Mouse (Mus musculus): Measurements from ENCODE around the gene Jade2.

Gene Jade2

GRCm38 (mm10) chr11:51857818-51858527 lies 520 bp upstream of the Jade2 start:
- in situ Hi-C loops (cut with MboI; ENCODE audit: unreplicated experiment in 2 of 2) = loop anchor here (5.0 kb wide), 2 partner anchors 79 to 109 kb away; partner anchors contain the start of gene Cdkn2aipnl (in 1 of the 2)

DNA sequence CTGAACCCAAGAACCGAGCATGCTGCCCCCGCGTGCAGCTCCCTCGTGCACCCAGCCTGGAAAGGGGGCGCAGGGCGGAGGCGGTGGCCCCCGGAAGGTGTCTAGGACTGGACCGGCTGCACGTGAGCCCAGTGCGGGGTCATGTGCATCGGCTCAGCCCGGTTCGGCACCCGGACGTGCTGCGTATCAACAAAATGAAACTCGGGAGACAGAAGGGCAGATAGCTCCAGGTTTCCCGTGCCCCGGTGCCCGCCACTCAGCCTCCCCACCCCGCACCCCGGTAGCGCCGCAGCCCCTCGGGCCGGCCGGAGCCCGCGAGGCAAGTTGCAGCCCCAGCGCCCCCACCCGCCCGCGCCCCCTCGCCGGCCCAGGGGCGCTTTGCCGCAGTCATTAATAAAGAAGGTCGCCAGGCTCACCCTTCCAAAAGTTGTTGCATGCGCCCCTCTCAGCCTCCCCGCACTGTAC lies 805 bp downstream of the Jade2 start:
- in situ Hi-C loops (cut with MboI; ENCODE audit: unreplicated experiment in 2 of 2) = loop anchor here (5.0 kb wide), 2 partner anchors 81 to 111 kb away; partner anchors contain the start of gene Cdkn2aipnl (in 1 of the 2)

- in situ Hi-C loops (cut with MboI; ENCODE audit: unreplicated experiment in 2 of 2) = loop anchor here (5.0 kb wide), 2 partner anchors 81 to 111 kb away; partner anchors contain the start of gene Cdkn2aipnl (in 1 of the 2)
Measured at GRCm38 (mm10) chr11:51855818-51856615, 1.4 kb downstream of the Jade2 start.

DNA sequence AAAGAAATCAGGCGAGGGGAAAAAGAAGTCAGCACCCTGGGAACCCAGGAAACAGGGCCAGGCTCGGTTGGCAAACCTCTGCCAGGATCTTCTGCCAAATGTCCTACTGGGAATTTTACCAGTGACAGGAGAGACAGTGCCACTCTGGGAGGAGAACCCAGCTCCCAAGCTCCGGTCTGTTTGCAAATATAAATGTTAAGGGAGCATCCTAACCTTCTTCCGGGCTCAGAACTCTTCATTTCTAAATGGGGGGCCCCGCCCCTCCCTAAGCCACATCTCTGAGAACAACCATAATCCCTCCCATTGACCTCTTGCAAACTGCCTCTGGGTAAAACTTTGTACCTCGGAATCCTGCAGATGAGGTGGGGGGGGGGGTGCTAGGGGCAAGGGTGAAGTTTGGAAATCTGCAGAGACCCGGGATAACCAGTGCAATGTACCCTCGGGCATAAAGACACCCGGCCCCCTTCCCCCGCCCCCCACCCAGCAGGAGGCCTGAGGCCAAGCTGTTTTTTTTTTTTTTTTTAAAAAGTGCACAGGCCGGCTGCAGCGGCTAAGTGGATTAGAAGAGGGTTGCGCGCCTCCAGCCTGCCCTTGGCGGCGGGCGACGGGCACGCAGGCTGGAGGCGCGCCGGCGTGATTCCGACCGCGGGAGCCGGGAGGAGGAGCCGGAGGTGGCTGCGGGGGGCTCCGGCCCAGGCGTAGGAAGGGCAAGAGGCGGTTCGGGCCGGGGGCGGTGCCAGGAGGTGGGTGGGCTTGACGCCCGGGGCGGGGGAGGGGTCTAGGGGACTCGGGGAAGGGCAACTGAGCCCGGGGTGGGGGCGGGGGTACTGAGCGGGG lies 2.3 kb downstream of the Jade2 start:
- in situ Hi-C loops (cut with MboI; ENCODE audit: unreplicated experiment in 2 of 2) = loop anchor here (5.0 kb wide), 3 partner anchors 38 to 112 kb away; partner anchors contain the start of gene Cdkn2aipnl (in 2 of the 2)

DNA sequence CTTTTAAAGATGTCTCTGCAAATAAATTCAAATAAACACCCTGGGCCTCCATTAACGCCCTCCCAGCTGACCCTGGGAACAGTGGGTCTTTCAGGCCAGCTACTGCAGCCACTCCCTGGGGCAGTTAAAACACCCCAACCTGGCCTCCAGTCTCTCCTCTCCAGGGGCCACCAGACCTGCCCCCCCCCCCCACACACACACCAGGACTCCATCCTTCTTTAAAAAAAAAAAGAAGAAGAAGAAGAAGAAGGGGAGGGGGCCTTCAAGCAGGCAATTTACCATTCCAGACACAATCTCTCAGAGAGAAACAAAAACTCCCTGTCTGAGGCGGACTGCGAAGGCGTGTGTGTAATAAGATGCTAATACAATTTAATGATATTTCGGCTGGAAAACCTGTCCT lies 4.9 kb downstream of the Jade2 start:
- in situ Hi-C loops (cut with MboI; ENCODE audit: unreplicated experiment in 2 of 2) = loop anchor here (5.0 kb wide), 2 partner anchors 35 to 115 kb away; partner anchors contain the start of gene Cdkn2aipnl (in 1 of the 2)

DNA sequence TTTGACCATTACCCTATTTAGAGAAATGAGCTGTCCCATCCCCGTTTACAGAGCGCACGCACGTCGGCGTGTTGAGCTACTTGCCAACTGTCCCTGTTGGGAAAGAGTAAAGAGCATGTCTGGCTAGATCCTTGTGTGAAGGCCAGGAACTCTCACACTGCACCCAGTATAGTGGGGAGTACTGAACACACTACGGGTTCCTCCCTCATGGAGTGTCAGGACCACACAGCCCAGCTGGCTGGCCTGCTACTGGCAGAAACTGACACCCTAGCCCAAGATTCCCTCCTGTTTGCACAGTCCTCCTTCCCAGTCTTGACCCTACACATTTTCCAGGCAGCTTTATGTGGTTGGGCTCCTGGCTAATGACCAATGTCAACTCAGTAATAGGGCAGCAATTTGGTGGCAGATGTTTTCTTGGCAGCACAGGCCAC lies 5.3 kb downstream of the Jade2 start:
- in situ Hi-C loops (cut with MboI; ENCODE audit: unreplicated experiment in 2 of 2) = loop anchor here (5.0 kb wide), 2 partner anchors 35 to 115 kb away; partner anchors contain the start of gene Cdkn2aipnl (in 1 of the 2)

DNA sequence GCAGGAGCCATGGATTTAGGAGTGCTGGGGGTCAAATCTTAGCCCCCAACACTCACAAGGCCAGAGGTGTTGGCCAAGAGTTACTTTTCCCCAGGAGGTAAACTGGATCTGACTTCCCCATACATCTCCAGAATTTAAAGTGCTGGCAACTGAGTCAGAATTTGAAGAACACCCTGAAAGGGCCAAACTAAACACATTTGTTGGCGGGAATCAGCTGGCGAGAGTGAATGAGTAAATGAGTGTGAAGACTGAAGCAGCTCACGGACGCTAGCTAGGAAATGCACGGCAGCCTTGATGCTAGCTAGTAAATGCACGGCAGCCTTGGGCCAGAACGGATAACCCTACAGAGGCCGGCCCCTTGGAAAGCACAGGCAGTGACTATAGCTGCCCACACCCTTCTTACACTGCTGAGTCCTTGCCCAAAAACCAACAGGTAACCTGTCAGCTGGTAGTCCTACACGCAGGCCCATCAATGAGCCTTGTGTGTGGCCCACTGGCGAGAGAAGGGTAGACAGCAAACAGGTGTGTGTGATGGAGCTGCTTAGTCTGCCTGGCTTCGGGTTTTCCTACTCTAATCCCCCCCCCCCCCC lies 6.6 kb downstream of the Jade2 start:
- in situ Hi-C loops (cut with MboI; ENCODE audit: unreplicated experiment in 2 of 2) = loop anchor here (5.0 kb wide), 2 partner anchors 34 to 116 kb away; partner anchors contain the start of gene Cdkn2aipnl (in 1 of the 2)

GRCm38 (mm10) chr11:51848324-51848723 lies 9.1 kb downstream of the Jade2 start:
- in situ Hi-C loops (cut with MboI; ENCODE audit: unreplicated experiment in 2 of 2) = no loop called here

DNA sequence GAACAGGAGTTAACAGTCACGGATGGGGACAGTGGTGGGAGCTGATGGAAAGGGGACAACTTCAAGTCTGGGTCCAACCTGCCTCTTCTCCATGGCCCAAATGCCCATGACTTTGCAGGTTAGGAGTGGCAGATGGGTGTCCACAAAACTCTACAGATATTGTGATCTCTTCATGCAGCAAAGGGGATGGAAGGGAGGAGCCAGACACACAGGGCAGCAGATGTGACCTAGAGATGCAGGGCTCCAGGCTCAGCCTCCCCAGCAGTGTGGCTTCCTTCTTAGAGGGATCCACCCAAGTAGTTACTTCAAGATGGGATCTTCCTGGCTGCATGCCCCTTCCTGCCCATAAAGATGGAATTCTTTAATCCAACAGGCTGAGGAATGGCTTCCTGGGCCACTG lies 9.6 kb downstream of the Jade2 start:
- in situ Hi-C loops (cut with MboI; ENCODE audit: unreplicated experiment in 2 of 2) = no loop called here

- in situ Hi-C loops (cut with MboI; ENCODE audit: unreplicated experiment in 2 of 2) = no loop called here
Measured at GRCm38 (mm10) chr11:51845981-51846883, 11.2 kb downstream of the Jade2 start.

DNA sequence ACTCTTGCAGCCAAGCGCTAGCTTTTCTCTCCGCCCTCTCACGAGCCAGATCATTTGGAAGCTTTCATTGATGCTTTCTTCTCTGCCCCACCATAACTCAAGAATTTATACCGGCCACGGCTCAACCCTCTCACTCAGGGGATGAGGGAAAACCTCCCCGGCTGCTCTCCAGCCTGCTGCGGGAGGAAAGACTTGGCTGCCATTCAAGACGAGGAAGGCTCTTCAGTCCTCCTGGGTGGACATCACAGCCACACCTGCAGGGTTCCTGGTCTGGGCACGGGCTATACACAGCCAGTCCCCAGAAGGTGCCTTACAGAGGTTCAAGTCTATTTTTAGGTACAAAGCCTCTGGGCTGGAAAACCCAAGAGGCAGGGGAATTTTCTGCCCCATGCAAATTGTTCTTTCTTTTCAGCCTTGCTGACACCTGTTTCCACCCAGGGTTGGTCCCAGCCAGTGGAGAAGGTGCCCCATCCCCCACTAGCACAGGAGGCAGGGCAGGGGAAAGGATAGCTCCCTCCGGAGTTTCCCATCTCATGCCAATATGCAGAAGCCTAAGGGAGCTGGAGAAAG lies 12.8 kb downstream of the Jade2 start:
- in situ Hi-C loops (cut with MboI; ENCODE audit: unreplicated experiment in 2 of 2) = no loop called here

- in situ Hi-C loops (cut with MboI; ENCODE audit: unreplicated experiment in 2 of 2) = no loop called here
Measured at GRCm38 (mm10) chr11:51843898-51844297, 13.6 kb downstream of the Jade2 start.

DNA sequence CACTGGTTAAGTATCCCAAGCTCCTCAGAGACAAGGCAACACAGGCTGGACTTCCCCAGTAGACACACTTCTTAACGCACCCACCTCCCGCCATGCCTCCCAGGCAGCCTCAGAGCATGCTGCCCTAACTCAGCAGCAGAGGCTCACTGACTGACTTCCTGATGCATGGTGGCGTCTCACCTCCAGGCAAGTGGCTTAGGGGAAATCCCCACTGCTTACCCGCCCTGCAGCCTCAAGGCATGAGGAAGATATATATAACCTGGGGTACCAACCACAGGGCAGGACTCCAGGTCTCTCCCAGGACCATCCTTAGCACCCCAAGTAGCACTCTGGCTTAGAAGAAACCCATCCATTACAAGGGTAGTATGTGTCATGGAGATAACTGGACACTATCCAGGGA lies 14.3 kb downstream of the Jade2 start:
- in situ Hi-C loops (cut with MboI; ENCODE audit: unreplicated experiment in 2 of 2) = no loop called here

DNA sequence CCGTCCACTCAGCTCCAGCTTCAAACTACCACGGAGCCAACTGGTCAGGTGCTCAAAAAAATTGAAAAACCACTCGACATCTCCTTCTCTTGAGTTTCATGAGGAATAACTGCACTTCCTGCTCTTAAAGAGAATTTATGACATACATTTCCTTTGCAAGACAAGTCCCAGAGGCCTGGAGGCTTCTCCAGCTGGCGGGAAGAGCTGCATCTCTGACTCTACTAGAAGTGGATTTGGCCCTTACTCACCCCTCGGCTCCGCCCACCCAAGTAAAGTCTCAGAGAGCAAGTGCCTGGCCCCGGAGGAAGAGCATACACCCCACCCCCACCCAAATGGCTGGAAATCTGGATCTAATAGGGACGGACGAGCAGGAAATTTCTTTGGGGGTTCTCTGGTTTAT lies 16.3 kb downstream of the Jade2 start:
- in situ Hi-C loops (cut with MboI; ENCODE audit: unreplicated experiment in 2 of 2) = no loop called here

- in situ Hi-C loops (cut with MboI; ENCODE audit: unreplicated experiment in 2 of 2) = no loop called here
Measured at GRCm38 (mm10) chr11:51840657-51841056, 16.8 kb downstream of the Jade2 start.

GRCm38 (mm10) chr11:51839973-51840372 lies 17.5 kb downstream of the Jade2 start:
- in situ Hi-C loops (cut with MboI; ENCODE audit: unreplicated experiment in 2 of 2) = no loop called here

GRCm38 (mm10) chr11:51839106-51839505 lies 18.3 kb downstream of the Jade2 start:
- in situ Hi-C loops (cut with MboI; ENCODE audit: unreplicated experiment in 2 of 2) = no loop called here

All from v-Abl transformed pro-B cells (cell line).